Mouse (Mus musculus) ovary, postnatal 36 days (tissue): ENCODE measurements around the gene Mob4.

Source experiments
- DNase-seq: peaks from one replicate; pipeline ENCODE4 v3.0.0; 2022; ENCODE audit warnings: low spot score, mixed read lengths

The Mob4 gene

DNA sequence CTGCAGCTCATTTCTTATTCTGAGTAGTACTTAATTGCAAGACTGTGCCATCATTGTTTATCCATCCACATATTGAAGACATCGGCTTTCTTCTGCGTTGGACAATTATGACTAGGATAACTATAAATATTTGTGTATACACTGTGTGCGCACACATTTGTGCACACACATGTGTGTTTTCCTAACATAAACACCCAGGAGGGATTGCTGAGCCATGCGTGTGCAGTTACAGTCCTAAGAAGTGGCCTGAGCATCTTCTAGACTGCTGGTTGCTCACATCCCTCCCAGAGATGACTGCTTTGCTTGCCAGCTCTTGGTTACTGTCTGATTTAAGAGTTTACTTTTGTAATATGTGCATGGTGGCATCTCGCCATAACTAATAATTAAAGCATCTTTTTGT, 51.4 kb downstream of the Mob4 start:
- no peak for DNase-seq

DNA sequence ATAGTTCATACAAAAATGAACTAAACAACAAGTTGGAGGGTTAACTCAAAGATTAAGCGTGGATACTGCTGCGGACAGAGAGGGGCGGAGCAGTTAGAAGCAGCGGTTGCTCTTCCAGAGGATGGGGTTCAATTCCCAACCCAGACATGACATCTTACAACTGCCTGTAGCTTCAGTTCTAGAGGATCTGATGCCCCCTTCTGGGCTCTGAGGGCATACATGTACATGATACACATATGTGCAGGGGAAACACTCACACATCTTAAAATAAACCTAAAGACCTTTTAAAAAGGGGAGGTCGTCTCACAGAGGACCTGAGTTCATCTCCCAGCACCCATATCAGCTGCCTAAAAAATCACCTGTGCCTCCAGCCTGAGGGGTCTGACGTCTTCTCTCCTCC, 54.7 kb downstream of the Mob4 start:
- DNase-seq: no peak

DNA sequence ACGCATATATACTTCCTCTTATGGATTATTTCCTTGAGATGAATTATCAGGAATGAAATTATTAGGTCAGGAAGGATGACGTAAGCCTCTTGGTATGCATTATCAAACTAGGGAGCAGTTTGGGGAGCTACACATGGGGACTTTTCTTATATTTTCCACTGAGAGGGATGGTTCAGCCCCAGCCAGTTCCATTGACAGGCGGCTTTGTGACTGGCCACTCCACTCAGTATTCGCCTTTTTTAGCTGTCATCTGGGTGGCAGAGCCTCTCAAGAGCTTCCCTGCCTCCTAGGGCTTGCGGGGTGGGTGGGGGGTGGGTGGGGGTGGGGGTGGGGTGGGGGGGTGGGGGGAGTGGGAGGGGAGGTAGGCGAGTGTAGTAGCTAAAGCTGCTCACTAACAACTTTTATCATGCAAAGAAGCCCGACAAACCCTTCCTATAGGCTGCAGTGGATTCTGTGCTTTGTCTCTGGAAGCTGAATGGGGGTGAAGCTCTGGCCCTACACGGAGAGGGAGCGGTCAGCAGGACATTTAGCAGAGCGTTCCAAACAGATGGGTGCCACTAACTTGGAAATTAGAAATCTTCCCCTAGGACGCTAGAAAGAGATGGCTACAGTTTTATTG, 55.7 kb downstream of the Mob4 start:
- DNase-seq: no peak

DNA sequence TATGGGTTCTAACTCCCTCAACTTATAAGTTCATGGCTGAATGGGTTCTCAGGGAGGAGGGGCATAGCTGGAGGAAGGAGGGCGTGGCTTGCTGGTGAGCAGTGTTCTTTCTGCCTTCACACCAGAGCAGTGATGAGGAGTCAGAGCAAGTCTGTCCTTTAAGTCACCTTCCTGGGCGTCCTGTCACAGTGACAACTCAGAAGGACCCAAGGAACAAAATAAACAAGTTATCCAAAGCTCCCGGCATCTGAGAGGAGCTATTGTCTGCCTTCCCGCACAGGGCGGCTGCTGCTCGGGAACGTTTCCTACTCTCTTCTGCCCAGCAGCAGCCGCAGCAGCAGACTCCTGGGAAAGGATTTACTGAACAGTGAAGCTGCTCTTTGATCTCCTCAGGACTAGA, 61.0 kb downstream of the Mob4 start:
- DNase-seq: no peak

DNA sequence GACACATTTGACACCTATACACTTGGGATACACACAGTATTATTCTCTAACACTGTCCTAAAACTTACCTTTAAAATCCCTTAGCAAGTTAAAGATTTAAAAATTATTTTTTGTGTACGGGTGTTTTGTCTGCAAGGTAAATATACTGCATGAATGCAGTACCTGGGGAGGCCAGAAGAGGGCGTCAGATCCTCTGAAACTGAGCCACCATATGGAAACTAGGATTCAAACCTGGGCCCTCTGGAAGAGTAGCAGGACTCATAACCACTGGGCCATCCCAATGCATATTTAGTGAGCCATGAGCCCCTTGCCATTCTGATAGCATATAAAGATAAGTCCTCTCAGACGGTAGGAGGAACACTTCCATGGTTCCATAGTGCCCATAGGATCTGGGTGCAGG, 61.8 kb downstream of the Mob4 start:
- peak; percentile 19 for DNase-seq

DNA sequence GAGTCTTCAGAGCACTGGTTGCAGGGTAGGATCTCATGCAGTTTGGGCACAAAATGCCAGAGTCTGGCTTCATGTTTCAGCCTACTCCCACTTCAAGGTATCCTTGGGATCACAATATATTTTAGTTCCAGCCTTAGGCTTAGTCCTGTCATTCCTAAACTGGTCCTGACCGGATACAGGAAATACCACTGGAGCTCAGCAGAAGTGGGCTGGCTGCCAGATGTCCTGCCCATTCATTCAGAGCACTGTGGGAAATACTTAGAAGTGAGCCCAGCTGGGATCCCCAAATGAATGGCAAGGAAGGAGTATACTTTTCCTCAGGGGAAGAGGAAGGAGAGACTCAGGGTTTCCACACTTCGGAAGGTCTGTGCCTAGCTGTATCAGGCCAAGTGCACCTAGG, 62.3 kb downstream of the Mob4 start:
- DNase-seq: peak; percentile 20

DNA sequence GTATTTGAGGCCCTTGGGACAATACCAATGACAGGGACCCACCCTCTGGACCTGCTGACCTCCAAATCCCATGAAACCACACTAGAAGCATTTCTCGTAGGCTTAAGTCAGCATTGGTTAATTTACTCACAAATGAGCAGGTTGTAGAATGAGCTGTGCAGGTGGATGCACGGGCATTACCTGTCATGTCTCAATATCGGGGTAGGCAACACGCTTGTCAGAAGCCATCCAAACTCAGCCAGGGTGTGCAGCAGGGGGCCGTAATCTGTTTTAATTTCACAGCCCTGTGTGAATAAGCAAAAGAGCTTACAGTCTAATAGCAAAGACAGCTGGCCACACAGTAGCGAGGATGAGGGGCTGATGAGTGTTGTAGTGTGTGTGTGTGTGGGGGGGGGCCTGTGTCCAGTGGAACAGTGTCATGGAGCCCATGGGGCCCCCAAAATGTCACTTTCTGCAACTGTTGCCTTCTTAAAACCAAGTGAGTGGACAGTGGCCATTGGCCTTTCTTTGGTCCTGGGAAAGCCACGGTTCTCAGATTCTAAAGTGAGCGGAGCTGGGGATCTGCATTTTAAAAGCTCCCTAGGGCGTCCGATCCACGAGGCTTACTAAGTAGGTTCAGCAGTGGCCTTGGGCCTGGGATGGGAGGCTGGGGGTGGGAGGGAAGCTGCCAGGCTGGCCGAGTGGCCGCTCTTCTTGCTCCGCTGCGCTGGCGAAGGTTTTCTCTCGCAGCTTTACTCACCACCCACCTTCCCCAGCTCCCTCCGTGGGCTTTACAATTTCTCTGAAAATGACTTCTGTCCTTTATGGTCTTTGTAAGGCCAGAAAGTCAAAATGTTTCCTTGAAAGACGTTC, 63.3 kb downstream of the Mob4 start:
- DNase-seq: no peak

DNA sequence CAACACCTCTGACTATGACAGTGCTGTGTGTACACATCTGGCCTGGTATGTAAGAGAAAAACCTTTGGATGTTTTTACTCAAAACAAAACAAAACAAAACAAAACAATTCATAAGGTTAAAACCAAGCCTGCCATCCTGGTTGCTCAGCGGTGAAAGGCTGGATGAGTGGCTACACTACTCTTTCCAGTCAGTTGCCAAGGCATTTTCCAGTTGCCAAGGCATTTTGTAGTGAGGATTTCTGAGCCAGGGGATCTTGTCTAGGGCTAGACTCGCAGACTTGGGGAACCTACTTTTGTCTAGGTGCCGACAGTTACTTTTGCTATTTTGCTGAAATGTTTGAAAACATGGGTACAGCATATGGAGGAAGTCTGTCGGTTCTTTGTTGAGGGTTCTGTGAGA, 64.0 kb downstream of the Mob4 start:
- no peak for DNase-seq

DNA sequence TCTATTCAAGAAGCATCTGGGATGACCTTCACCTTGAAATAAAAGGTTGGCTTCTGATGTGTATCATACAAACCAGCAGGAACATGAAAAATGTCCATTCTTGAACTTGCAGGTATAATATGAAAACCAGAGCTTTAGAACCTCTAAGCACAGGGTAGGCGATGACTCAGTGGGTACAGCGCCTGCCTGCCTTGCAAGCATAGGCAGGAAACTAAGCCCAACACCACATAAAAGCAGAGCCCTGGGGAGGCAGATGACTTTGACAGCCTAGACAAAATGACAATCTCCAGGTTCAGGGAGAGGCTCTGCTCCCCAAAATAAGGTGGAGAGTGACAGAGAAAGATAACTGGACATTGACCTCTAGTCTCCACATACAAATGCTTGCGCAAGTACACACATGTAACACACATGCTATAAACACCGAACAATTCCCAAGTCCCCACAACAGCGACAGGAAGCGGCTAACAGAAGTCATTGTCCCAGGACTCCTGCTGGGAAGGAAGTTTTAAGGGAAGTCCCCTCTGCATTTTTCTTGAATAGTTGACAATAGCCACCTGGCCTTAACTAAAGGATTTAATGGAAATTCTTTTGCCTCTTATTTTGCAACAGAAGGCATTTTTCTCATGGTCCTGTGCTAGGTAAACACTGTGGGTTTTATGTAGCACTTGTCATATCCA, 65.4 kb downstream of the Mob4 start:
- DNase-seq: no peak

DNA sequence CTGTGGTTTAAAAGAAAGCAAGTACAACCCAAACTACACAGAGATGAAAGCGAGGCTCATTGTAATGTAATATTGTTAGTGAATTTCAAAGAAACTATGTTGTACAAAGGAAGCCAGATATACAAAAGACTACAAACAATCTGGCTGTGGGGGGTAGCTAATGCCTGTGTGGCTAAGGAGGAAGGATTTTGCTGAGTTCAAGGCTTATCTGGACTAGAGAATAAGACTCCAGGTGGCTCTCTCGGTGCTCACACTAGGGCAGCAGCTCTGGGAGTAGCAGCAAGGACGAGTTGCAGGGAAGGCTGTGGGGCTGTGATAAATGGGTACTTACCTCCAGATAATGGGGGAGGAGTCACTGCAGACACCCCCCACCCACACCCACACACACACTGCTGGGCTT, 67.7 kb downstream of the Mob4 start:
- DNase-seq: no peak

DNA sequence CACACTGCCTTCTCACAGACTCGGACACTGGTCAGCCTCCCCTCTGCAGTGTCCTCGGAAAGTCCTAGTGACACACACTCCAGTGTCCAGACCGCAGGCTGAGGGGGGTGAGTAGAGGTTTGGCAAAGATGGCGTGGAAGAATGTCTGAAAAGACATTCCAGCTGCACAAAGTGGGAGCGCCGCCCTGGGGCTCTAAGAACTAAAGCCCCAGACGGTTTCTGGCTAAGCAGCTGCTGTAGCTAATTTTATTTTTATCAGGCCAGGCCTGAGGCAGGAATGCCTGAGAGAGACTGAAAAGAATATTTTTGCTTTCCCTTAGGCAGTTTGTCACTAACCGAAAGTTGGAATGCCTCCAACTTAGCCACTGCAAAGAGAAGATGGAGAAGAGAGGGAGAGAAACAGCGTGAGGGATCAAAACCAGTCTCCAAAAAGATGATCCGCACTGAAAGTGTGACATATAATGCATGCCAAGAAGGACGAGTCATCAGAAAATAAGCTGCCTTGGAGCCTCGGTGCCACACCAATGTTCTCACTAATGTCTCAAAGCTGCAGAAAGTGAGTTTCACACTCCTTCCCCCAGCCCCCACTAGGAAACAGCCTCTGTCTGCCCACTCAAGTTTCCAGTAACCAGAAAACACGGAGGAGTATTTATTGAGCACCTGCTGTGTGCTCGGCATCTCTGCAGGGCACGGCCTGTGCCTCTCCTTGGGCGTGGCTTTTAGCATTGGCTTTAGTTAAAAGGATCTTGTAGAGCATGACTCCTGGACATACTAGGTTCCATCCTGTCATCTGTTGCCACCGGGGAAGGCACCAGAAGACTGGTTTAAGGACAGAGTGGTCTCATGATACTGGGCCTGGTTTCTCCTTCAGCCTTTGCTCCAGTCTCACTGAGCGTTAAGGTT, 71.1 kb downstream of the Mob4 start:
- peak; percentile 33 for DNase-seq
